Mouse (Mus musculus) embryonic fibroblast, embryonic 13.5 days (primary cell): ENCODE data around the gene Apex1.

Experiments
- CTCF ChIP-seq: IDR thresholded peaks from 2 replicates; pipeline ENCODE4 v1.5.1; 2011; ENCODE audit warnings: mild to moderate bottlenecking, control low read depth, low read length, moderate library complexity, borderline replicate concordance; ENCODE audit not compliant: insufficient read depth
- POLR2A ChIP-seq: IDR thresholded peaks from 2 replicates; pipeline ENCODE4 v1.6.1; 2011; ENCODE audit warnings: low read depth, mild to moderate bottlenecking, control low read depth, low read length, moderate library complexity

DNA sequence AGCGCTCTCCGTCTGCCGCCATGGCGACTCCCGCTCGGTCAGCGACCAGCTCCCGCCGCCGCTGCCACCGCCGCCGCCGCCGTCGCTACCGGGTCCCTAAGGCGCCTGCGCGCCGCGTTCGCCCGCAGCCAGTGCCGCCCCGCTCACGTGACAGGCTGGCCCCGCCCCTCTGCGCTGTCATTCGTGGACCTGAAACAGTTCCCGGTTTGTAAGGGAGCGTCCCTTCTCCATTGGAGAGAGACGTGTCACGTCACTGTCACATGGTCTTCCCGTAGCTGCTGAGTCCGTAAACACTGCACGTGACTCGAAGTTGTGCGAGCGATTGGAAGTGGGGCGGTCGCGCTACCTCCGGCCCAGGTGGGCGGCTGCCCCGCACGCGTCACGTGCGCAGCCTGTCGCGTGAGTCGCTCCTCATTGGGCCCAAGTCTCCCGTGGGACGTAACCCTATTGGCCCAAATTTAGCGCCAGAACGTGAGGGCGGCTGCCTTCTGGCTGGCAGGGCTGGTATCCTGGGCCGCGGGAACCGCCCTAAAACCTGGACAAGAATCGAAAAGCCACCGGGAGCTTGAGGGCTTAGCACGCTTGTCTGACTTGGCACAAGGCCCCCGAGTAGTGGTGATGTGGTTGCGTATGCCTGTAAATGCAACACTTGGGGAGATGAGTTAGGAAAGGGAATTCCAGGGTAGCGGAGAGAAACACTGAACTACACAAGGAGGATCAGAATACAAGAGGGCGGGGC is 6.2 kb downstream of the Apex1 start, which contains the start of the genes Pip4p1 and Pnp:
- no peak for TF ChIP-seq CTCF
- TF ChIP-seq POLR2A, result peak; percentile 77
